Mouse (Mus musculus) heart, postnatal 0 days (tissue): ENCODE results near the gene Mmp2.

Source experiments
- CTCF ChIP-seq: IDR thresholded peaks from 2 replicates; pipeline ENCODE4 v1.5.1; 2016; ENCODE audit warnings: antibody characterized with exemption, control low read depth, low read depth
- EP300 ChIP-seq: IDR thresholded peaks from 2 replicates; pipeline ENCODE4 v1.6.1; 2016; ENCODE audit warnings: antibody characterized with exemption, low read depth

- no peak for TF ChIP-seq EP300
- no peak for TF ChIP-seq CTCF
Observed at GRCm38 (mm10) chr8:92846684-92847083, 19.6 kb downstream of the Mmp2 start.
